Mouse (Mus musculus) MEL (cell line): ENCODE results near the gene Lefty1. TPM values are rescaled to one million over a fixed set of nuclear protein-coding genes. Genes with fewer than 3 reads are reported as not detected.

Experiments used
- DNase-seq: peaks from one replicate; pipeline ENCODE4 v3.0.0; 2011; ENCODE audit warnings: low read depth, low spot score
- H3K27ac ChIP-seq: 2 replicates; pipeline ENCODE4 v1.5.1; 2012; ENCODE audit warnings: low read depth, mild to moderate bottlenecking, control low read depth, low read length, moderate library complexity; ENCODE audit not compliant: control insufficient read depth
- H3K27me3 ChIP-seq, 2 experiments: fragments of 150-350 bp in 1 of 2; sonication (generic) in 1 of 2; 2 replicates each; pipeline ENCODE4 v1.6.1; 2012; ENCODE audit warnings: low read length in 2 of 2, mild to moderate bottlenecking in 2 of 2, improper control_type of control experiment in 1 of 2, moderate library complexity in 1 of 2; ENCODE audit not compliant: insufficient read depth in 2 of 2, control insufficient read depth in 1 of 2
- H3K36me3 ChIP-seq, 2 experiments: 2 replicates each; pipeline ENCODE4 v1.6.1; 2012 to 2014; ENCODE audit warnings: low read length in 2 of 2, improper control_type of control experiment in 1 of 2, inconsistent platforms in 1 of 2, mild to moderate bottlenecking in 1 of 2; ENCODE audit not compliant: insufficient read depth in 2 of 2, control insufficient read depth in 1 of 2
- H3K4me1 ChIP-seq, 2 experiments: fragments of 150-350 bp in 1 of 2; sonication (generic) in 1 of 2; 2 replicates each; pipeline ENCODE4 v1.6.1; 2012; ENCODE audit warnings: low read length in 2 of 2, improper control_type of control experiment in 1 of 2, mild to moderate bottlenecking in 1 of 2; ENCODE audit not compliant: insufficient read depth in 2 of 2, control insufficient read depth in 1 of 2
- H3K4me3 ChIP-seq, 2 experiments: fragments of 150-350 bp in 1 of 2; sonication (generic) in 1 of 2; 2 replicates each; pipeline ENCODE4 v1.5.1; 2012; ENCODE audit warnings: low read depth in 2 of 2, low read length in 2 of 2, mild to moderate bottlenecking in 2 of 2, moderate library complexity in 2 of 2, control low read depth in 1 of 2, improper control_type of control experiment in 1 of 2; ENCODE audit not compliant: control insufficient read depth in 1 of 2, insufficient read depth in 1 of 2
- H3K79me2 ChIP-seq: 2 replicates; pipeline ENCODE4 v1.6.1; 2012; ENCODE audit warnings: mild to moderate bottlenecking, low read length, moderate library complexity; ENCODE audit not compliant: control insufficient read depth, poor library complexity, insufficient read depth
- H3K9ac ChIP-seq: 2 replicates; pipeline ENCODE4 v1.6.1; 2012; ENCODE audit warnings: low read depth, mild to moderate bottlenecking, control low read depth, low read length, moderate library complexity; ENCODE audit not compliant: control insufficient read depth, poor library complexity, severe bottlenecking
- H3K9me3 ChIP-seq: fragments of 150-350 bp; sonication (generic); replicated peaks from 2 replicates; pipeline ENCODE4 v1.6.1; 2012; ENCODE audit warnings: mild to moderate bottlenecking, low read length, improper control_type of control experiment, moderate library complexity; ENCODE audit not compliant: insufficient read depth
- BHLHE40 ChIP-seq: IDR thresholded peaks from 2 replicates; pipeline ENCODE4 v1.6.1; 2012; ENCODE audit warnings: low read depth, mild to moderate bottlenecking, inconsistent platforms, low read length, improper control_type of control experiment, borderline replicate concordance
- CHD2 ChIP-seq: IDR thresholded peaks from 2 replicates; pipeline ENCODE4 v1.6.1; 2011; ENCODE audit warnings: low read length, improper control_type of control experiment
- CTCF ChIP-seq, 3 experiments: IDR thresholded peaks in 2 of 3; conservative IDR thresholded peaks in 1 of 3; 2 replicates each; pipeline ENCODE4 v1.5.1; 2011 to 2012; ENCODE audit warnings: low read length in 3 of 3, low read depth in 2 of 3, mild to moderate bottlenecking in 2 of 3, improper control_type of control experiment in 1 of 3, inconsistent platforms in 1 of 3, mixed read lengths in 1 of 3, moderate library complexity in 1 of 3; ENCODE audit not compliant: control insufficient read depth in 1 of 3, insufficient read depth in 1 of 3, poor library complexity in 1 of 3, severe bottlenecking in 1 of 3
- GATA1 ChIP-seq: IDR thresholded peaks from 2 replicates; pipeline ENCODE4 v1.6.1; 2011; ENCODE audit warnings: low read depth, low read length, improper control_type of control experiment
- HCFC1 ChIP-seq: IDR thresholded peaks from 2 replicates; pipeline ENCODE4 v1.6.1; 2012; ENCODE audit warnings: low read depth, mild to moderate bottlenecking, inconsistent platforms, low read length, improper control_type of control experiment, moderate library complexity
- MAFK ChIP-seq: IDR thresholded peaks from 2 replicates; pipeline ENCODE4 v1.6.1; 2011; ENCODE audit warnings: low read depth, mild to moderate bottlenecking, low read length, improper control_type of control experiment, borderline replicate concordance
- NRF1 ChIP-seq: IDR thresholded peaks from 2 replicates; pipeline ENCODE4 v1.6.1; 2014; ENCODE audit warnings: low read depth, mild to moderate bottlenecking, inconsistent platforms, low read length, improper control_type of control experiment, moderate library complexity; ENCODE audit not compliant: poor library complexity, insufficient read depth, severe bottlenecking
- RCOR1 ChIP-seq: IDR thresholded peaks from 2 replicates; pipeline ENCODE4 v1.6.1; 2012; ENCODE audit warnings: low read depth, mild to moderate bottlenecking, inconsistent platforms, low read length, improper control_type of control experiment
- SIN3A ChIP-seq: IDR thresholded peaks from 2 replicates; pipeline ENCODE4 v1.6.1; 2012; ENCODE audit warnings: low read length, improper control_type of control experiment, inconsistent platforms
- SMC3 ChIP-seq: IDR thresholded peaks from 2 replicates; pipeline ENCODE4 v1.6.1; 2011; ENCODE audit warnings: low read depth, low read length, improper control_type of control experiment
- TBP ChIP-seq: IDR thresholded peaks from 2 replicates; pipeline ENCODE4 v1.8.0; 2011; ENCODE audit warnings: low read depth, low read length, improper control_type of control experiment
- TCF12 ChIP-seq: IDR thresholded peaks from 2 replicates; pipeline ENCODE4 v1.6.1; 2014; ENCODE audit warnings: low read depth, mild to moderate bottlenecking, inconsistent platforms, low read length, improper control_type of control experiment, moderate library complexity
- ZC3H11A ChIP-seq: IDR thresholded peaks from 2 replicates; pipeline ENCODE4 v1.6.1; 2012; ENCODE audit warnings: low read depth, mild to moderate bottlenecking, inconsistent platforms, low read length, improper control_type of control experiment
- ZKSCAN1 ChIP-seq: IDR thresholded peaks from 2 replicates; pipeline ENCODE4 v1.6.1; 2012; ENCODE audit warnings: low read depth, mild to moderate bottlenecking, inconsistent platforms, low read length, improper control_type of control experiment, moderate library complexity
- polyA plus RNA-seq, 2 experiments: library from polyadenylated mRNA; stranded (reverse) in 1 of 2; unstranded in 1 of 2; fragments of >175 nt in 1 of 2; fragments of >200 nt in 1 of 2; gene quantifications; 2 replicates each; pipeline versions ENCODE4 v1.2.1 to v1.2.4; 2012; ENCODE audit warnings: low replicate concordance in 2 of 2, low read depth in 1 of 2; ENCODE audit not compliant: insufficient read length in 2 of 2, insufficient read depth in 1 of 2, missing spikeins in 1 of 2
- total RNA-seq: library from RNA; depleted of rRNA; stranded (reverse); fragments of 300-350 nt; gene quantifications from 2 replicates; pipeline ENCODE4 v1.2.3, GENCODE M21; 2012

The Lefty1 gene
- total and polyA plus RNA-seq, 3 experiments: 5.1 to 6.4 TPM; not detected in 1

DNA sequence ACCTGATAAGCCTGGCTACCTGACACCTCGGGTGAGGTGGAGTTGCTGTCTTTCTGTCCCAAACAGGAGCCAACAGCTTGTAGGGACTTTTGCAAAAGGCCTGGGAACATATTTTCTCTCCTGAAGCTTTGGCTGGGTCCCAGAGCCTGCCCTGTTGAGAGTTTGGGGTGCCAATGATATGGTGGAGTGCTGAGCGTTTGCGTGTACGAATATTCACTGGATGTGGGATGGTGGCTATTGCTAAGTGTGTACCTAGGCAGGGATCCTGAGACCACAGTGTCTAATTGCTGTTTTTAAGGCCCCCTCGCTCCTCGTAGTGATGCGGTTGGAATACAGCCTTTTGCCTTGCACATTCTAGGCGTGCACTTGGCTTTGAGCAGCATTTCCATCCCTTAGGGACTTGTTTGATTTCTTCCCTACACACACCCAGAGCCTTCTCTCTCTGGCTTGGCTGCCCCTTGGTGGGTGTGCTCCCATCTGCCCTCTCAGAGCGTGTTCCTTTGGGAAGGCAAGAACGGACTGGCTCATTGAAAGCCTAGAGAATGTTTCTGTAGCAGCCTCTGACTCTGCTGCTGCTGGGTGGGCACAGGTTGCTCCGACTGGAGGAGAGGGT, 8.3 kb downstream of the Lefty1 start:
- H3K36me3 ChIP-seq: peaks cover 0 to 4% of the 10 kb centered on the region in 2 experiments; a peak in 1 of 4 replicates
- no peaks in the 10 kb centered on the region for H3K27me3 ChIP-seq
- no peaks in the 10 kb centered on the region for H3K9me3 ChIP-seq
- peak overlapping the region; percentile 88 for H3K9ac ChIP-seq
- peaks cover 5% of the 10 kb centered on the region; the same call in 1 of the 2 replicates for H3K79me2 ChIP-seq
- TF ChIP-seq TBP: no peak
- no peak; the same call in 1 of the 2 replicates for TF ChIP-seq SIN3A
- TF ChIP-seq GATA1: peak; percentile 57; the same call in 1 of the 2 replicates
- TF ChIP-seq BHLHE40: no peak
- no peak for TF ChIP-seq MAFK
- TF ChIP-seq NRF1: no peak
- TF ChIP-seq ZKSCAN1: no peak
- no peak for TF ChIP-seq TCF12
- TF ChIP-seq, all 39 proteins: peak for 1
- DNase-seq: no peak
- Histone ChIP-seq H3K27ac (peak overlapping the region; percentile 64), H3K4me3 (peak overlapping the region; percentile 59 to 91), H3K4me1 (peaks cover 3 to 16% of the 10 kb centered on the region in 2 experiments; a peak in 3 of 4 replicates)

GRCm38 (mm10) chr1:180943896-180944295, 9.1 kb downstream of the Lefty1 start:
- no peak overlapping the region for H3K27ac ChIP-seq
- H3K4me1 ChIP-seq: peaks cover 3 to 16% of the 10 kb centered on the region in 2 experiments; a peak in 3 of 4 replicates
- H3K79me2 ChIP-seq: peaks cover 5% of the 10 kb centered on the region; the same call in 1 of the 2 replicates
- no peak overlapping the region for H3K9ac ChIP-seq
- H3K36me3 ChIP-seq: peaks cover 0 to 4% of the 10 kb centered on the region in 2 experiments; a peak in 1 of 4 replicates
- no peak for DNase-seq
- no peaks in the 10 kb centered on the region for H3K9me3 ChIP-seq
- TF ChIP-seq CTCF (IDR thresholded peaks at IDR 0.05 in 2 of 3, conservative IDR thresholded peaks at IDR 0.05 in 1 of 3; ENCODE audit: control insufficient read depth in 1 of 3, insufficient read depth in 1 of 3, low read depth in 2 of 3, low read length in 3 of 3, poor library complexity in 1 of 3, severe bottlenecking in 1 of 3) (peak in 1 of 3 experiments; percentile 33; a peak in 2 of 6 replicates), GATA1 (no peak)
- no peak overlapping the region for H3K4me3 ChIP-seq
- no peaks in the 10 kb centered on the region for H3K27me3 ChIP-seq

GRCm38 (mm10) chr1:180944553-180944952, 9.7 kb downstream of the Lefty1 start:
- H3K4me3 ChIP-seq: no peak overlapping the region
- no peaks in the 10 kb centered on the region for H3K9me3 ChIP-seq
- TF ChIP-seq HCFC1 (no peak), RCOR1 (no peak), CHD2 (no peak), GATA1 (no peak), ZC3H11A (no peak), SMC3 (no peak)
- H3K36me3 ChIP-seq: peaks cover 0 to 4% of the 10 kb centered on the region in 2 experiments; a peak in 1 of 4 replicates
- H3K79me2 ChIP-seq: peaks cover 5% of the 10 kb centered on the region; the same call in 1 of the 2 replicates
- H3K9ac ChIP-seq: no peak overlapping the region
- H3K27me3 ChIP-seq: no peaks in the 10 kb centered on the region
- H3K27ac ChIP-seq: no peak overlapping the region
- H3K4me1 ChIP-seq: peaks cover 3 to 16% of the 10 kb centered on the region in 2 experiments; a peak in 3 of 4 replicates
- no peak for DNase-seq
